Mouse (Mus musculus) midbrain, embryonic 13.5 days (tissue): ENCODE data around the gene Dll1. TPM values are rescaled to one million over a fixed set of nuclear protein-coding genes. Genes with fewer than 3 reads are reported as not detected.

ENCODE experiments used
- ATAC-seq: fragments of 200-750 bp; cut with Nextera tagmentation; 2 replicates; pipeline ENCODE4 v1.8.0; 2017; ENCODE audit warnings: mild to moderate bottlenecking, moderate TSS enrichment, moderate library complexity
- H3K27ac ChIP-seq: fragments of 300-500 bp; sonication (generic); 2 replicates; pipeline ENCODE4 v1.5.1; 2015; ENCODE audit warnings: inconsistent platforms, mild to moderate bottlenecking, moderate library complexity
- H3K27me3 ChIP-seq: fragments of 300-500 bp; sonication (generic); 2 replicates; pipeline ENCODE4 v1.6.1; 2015; ENCODE audit warnings: mild to moderate bottlenecking, inconsistent platforms
- H3K36me3 ChIP-seq: fragments of 300-500 bp; sonication (generic); 2 replicates; pipeline ENCODE4 v1.6.1; 2015; ENCODE audit warnings: mild to moderate bottlenecking, inconsistent platforms
- H3K4me1 ChIP-seq: fragments of 300-500 bp; sonication (generic); replicated peaks from 2 replicates; pipeline ENCODE4 v1.6.1; 2015; ENCODE audit warnings: inconsistent platforms
- H3K4me2 ChIP-seq: fragments of 300-500 bp; sonication (generic); replicated peaks from 2 replicates; pipeline ENCODE4 v1.6.1; 2015; ENCODE audit warnings: moderate library complexity, mild to moderate bottlenecking, inconsistent platforms
- H3K4me3 ChIP-seq: fragments of 300-500 bp; sonication (generic); replicated peaks from 2 replicates; pipeline ENCODE4 v1.5.1; 2015; ENCODE audit warnings: mild to moderate bottlenecking, inconsistent platforms
- H3K9ac ChIP-seq: fragments of 300-500 bp; sonication (generic); replicated peaks from 2 replicates; pipeline ENCODE4 v1.6.1; 2015; ENCODE audit warnings: mild to moderate bottlenecking, inconsistent platforms
- H3K9me3 ChIP-seq: fragments of 300-500 bp; sonication (generic); 2 replicates; pipeline ENCODE4 v1.6.1; 2016; ENCODE audit warnings: mild to moderate bottlenecking, inconsistent platforms
- WGBS: fragments of 180-500 bp; shearing (Covaris S2); methylation state at CpG from one replicate; pipeline ENCODE4 v1.1.7; 2015; 5-methylcytosine and 5-hydroxymethylcytosine counted together
- polyA plus RNA-seq: library from polyadenylated mRNA; unstranded; fragments of >200 nt; fragmentation: Nextera tagmentation; extraction: Ambion mirVana; gene quantifications from 2 replicates; pipeline ENCODE4 v1.2.1, GENCODE M21; 2015

Gene Dll1
- polyA plus RNA-seq, 1 experiment from 2014 or later: 47.7 TPM

- 76% methylated on average over 2 of the region's 2 CpGs for WGBS
- no peak overlapping the region for H3K4me3 ChIP-seq
- H3K9ac ChIP-seq: no peak overlapping the region
- no peaks in the 10 kb centered on the region for H3K36me3 ChIP-seq
- no peaks in the 10 kb centered on the region for H3K27me3 ChIP-seq
- ATAC-seq: no peak
- H3K4me1 ChIP-seq: no peaks in the 10 kb centered on the region
- H3K27ac ChIP-seq: no peak overlapping the region
- H3K4me2 ChIP-seq: no peak overlapping the region
- H3K9me3 ChIP-seq: no peaks in the 10 kb centered on the region
Measured at GRCm38 (mm10) chr17:15354006-15354405, 22.7 kb downstream of the Dll1 start.

GRCm38 (mm10) chr17:15352869-15353610 is 23.6 kb downstream of the Dll1 start:
- H3K4me1 ChIP-seq: no peaks in the 10 kb centered on the region
- H3K4me3 ChIP-seq: no peak overlapping the region
- no peak for ATAC-seq
- H3K27me3 ChIP-seq: no peaks in the 10 kb centered on the region
- no peak overlapping the region for H3K4me2 ChIP-seq
- H3K9ac ChIP-seq: no peak overlapping the region
- WGBS: 78% methylated on average over 10 of the region's 10 CpGs
- H3K36me3 ChIP-seq: no peaks in the 10 kb centered on the region
- no peaks in the 10 kb centered on the region for H3K9me3 ChIP-seq
- no peak overlapping the region for H3K27ac ChIP-seq

GRCm38 (mm10) chr17:15350152-15350551 is 26.5 kb downstream of the Dll1 start:
- H3K4me3 ChIP-seq: no peak overlapping the region

GRCm38 (mm10) chr17:15343071-15343822 is 33.4 kb downstream of the Dll1 start:
- peak; percentile 96 for ATAC-seq
- Histone ChIP-seq H3K9me3 (no peaks in the 10 kb centered on the region), H3K27me3 (0 out of 2 replicates have a peak, but pooled peaks cover 3% of the 10 kb centered on the region), H3K36me3 (no peaks in the 10 kb centered on the region), H3K27ac (peak overlapping the region; percentile 64), H3K4me2 (peak overlapping the region; percentile 43), H3K4me1 (peaks cover 17% of the 10 kb centered on the region), H3K9ac (peak overlapping the region; percentile 32), H3K4me3 (0 out of 2 replicates have a peak overlapping the region, but pooled peaks have one; percentile 4)
- 21% methylated on average over 14 of the region's 14 CpGs for WGBS

More at GRCm38 (mm10) chr17:15350152-15350551, 26.5 kb downstream of the Dll1 start:
- Histone ChIP-seq H3K27me3 (no peaks in the 10 kb centered on the region), H3K27ac (no peak overlapping the region), H3K4me2 (no peak overlapping the region), H3K4me1 (no peaks in the 10 kb centered on the region), H3K9ac (no peak overlapping the region), H3K36me3 (no peaks in the 10 kb centered on the region), H3K9me3 (no peaks in the 10 kb centered on the region)
- WGBS: 87% methylated on average over 2 of the region's 2 CpGs
- no peak for ATAC-seq

GRCm38 (mm10) chr17:15337906-15338305 is 38.8 kb downstream of the Dll1 start:
- peaks cover 6% of the 10 kb centered on the region for H3K4me1 ChIP-seq
- H3K27ac ChIP-seq: no peak overlapping the region
- 0 out of 2 replicates have a peak, but pooled peaks cover 3% of the 10 kb centered on the region for H3K27me3 ChIP-seq
- WGBS: 73% methylated on average over 1 of the region's 1 CpGs
- H3K4me3 ChIP-seq: no peak overlapping the region
- H3K9ac ChIP-seq: no peak overlapping the region
- no peaks in the 10 kb centered on the region for H3K36me3 ChIP-seq
- ATAC-seq: no peak
- no peak overlapping the region for H3K4me2 ChIP-seq
- H3K9me3 ChIP-seq: no peaks in the 10 kb centered on the region

- H3K4me1 ChIP-seq: no peaks in the 10 kb centered on the region
- no peaks in the 10 kb centered on the region for H3K36me3 ChIP-seq
- H3K9me3 ChIP-seq: no peaks in the 10 kb centered on the region
- H3K4me3 ChIP-seq: no peak overlapping the region
- ATAC-seq: no peak
- no peak overlapping the region for H3K27ac ChIP-seq
- 76% methylated on average over 10 of the region's 10 CpGs for WGBS
- no peak overlapping the region for H3K9ac ChIP-seq
- no peaks in the 10 kb centered on the region for H3K27me3 ChIP-seq
- H3K4me2 ChIP-seq: no peak overlapping the region
Measured at GRCm38 (mm10) chr17:15329740-15330318, 46.8 kb downstream of the Dll1 start.

- 90% methylated on average over 5 of the region's 5 CpGs for WGBS
- no peak overlapping the region for H3K9ac ChIP-seq
- no peaks in the 10 kb centered on the region for H3K27me3 ChIP-seq
- no peak overlapping the region for H3K27ac ChIP-seq
- 0 out of 2 replicates have a peak, but pooled peaks cover 6% of the 10 kb centered on the region for H3K4me1 ChIP-seq
- H3K36me3 ChIP-seq: no peaks in the 10 kb centered on the region
- H3K4me2 ChIP-seq: no peak overlapping the region
- ATAC-seq: no peak
- no peaks in the 10 kb centered on the region for H3K9me3 ChIP-seq
- H3K4me3 ChIP-seq: no peak overlapping the region
Measured at GRCm38 (mm10) chr17:15327106-15327505, 49.6 kb downstream of the Dll1 start.

GRCm38 (mm10) chr17:15325976-15326842 is 50.5 kb downstream of the Dll1 start:
- Histone ChIP-seq H3K4me3 (no peak overlapping the region), H3K27ac (no peak overlapping the region), H3K4me1 (0 out of 2 replicates have a peak, but pooled peaks cover 6% of the 10 kb centered on the region), H3K27me3 (no peaks in the 10 kb centered on the region), H3K4me2 (no peak overlapping the region), H3K9me3 (no peaks in the 10 kb centered on the region), H3K36me3 (no peaks in the 10 kb centered on the region), H3K9ac (no peak overlapping the region)
- ATAC-seq: no peak
- 83% methylated on average over 10 of the region's 10 CpGs for WGBS

- H3K36me3 ChIP-seq: no peaks in the 10 kb centered on the region
- H3K9ac ChIP-seq: no peak overlapping the region
- 73% methylated on average over 9 of the region's 9 CpGs for WGBS
- no peaks in the 10 kb centered on the region for H3K9me3 ChIP-seq
- 0 out of 2 replicates have a peak, but pooled peaks cover 6% of the 10 kb centered on the region for H3K4me1 ChIP-seq
- no peak overlapping the region for H3K4me3 ChIP-seq
- H3K27me3 ChIP-seq: no peaks in the 10 kb centered on the region
- H3K4me2 ChIP-seq: no peak overlapping the region
- H3K27ac ChIP-seq: no peak overlapping the region
- peak; percentile 85 for ATAC-seq
Measured at GRCm38 (mm10) chr17:15323191-15323834, 53.4 kb downstream of the Dll1 start.
